Mouse (Mus musculus) effector memory CD4-positive, alpha-beta T cell, adult 7 months (primary cell): ENCODE data around the gene Olfr190. TPM values are rescaled to one million over a fixed set of nuclear protein-coding genes. Genes with fewer than 3 reads are reported as not detected.

Experiments used
- polyA plus RNA-seq: library from polyadenylated mRNA; unstranded; fragments of 100-300 nt; shearing (Covaris generic); gene quantifications from one replicate; pipeline ENCODE4 v1.2.1, GENCODE M21; 2017

Gene Olfr190
- polyA plus RNA-seq: not detected

DNA sequence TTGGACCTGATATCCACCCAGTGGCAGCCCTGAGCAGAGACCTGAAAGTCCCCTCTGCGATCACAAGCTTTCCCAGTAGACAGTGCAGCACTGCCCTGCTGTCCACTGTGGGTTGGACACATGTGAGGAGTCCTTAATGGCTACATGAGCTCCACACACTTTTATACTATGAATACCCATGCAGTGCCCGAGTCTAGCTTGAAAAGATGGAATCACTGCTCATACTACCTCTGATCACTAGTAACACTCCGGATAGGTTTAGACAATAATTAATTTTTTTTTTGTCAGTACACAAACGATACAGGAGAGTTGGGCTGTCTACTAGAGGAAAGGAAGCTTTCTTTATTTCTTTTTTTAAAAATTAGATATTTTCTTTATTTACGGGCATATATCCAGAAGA lies at the start of gene Olfr190:
Gene Olfr190 (minus strand): TSS at position 101 of the 400 bp plus-strand sequence.

GRCm38 (mm10) chr16:59120969-59121368 lies 43.2 kb upstream of the Olfr190 start, which contains the start of gene Olfr194:
Olfr194 (minus strand) TSS chr16:59121069.

DNA sequence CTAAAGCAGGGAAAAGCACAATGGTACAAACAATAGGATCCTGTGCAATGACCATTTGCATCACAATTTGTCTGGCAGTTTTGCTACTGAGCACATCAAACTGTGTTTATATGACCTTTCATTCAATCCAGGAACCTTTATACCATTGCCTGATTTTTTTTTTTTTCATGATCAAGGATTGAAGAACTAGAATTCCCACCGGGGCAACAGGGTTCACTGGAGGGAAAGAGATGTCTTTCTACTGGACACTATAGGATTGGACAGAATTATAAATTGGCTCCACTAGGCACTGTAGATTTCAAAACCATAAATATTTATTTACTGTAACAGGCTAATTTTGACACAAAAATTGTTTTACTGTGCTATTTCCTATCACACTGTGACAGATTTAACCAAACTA lies 34.0 kb upstream of the Olfr190 start, which contains the start of gene Olfr193:
Gene Olfr193 (minus strand): TSS at position 101 of the 400 bp plus-strand sequence.

GRCm38 (mm10) chr16:59089722-59090121 lies 11.9 kb upstream of the Olfr190 start, which contains the start of gene Olfr191:
Olfr191 (minus strand) TSS chr16:59089822.

DNA sequence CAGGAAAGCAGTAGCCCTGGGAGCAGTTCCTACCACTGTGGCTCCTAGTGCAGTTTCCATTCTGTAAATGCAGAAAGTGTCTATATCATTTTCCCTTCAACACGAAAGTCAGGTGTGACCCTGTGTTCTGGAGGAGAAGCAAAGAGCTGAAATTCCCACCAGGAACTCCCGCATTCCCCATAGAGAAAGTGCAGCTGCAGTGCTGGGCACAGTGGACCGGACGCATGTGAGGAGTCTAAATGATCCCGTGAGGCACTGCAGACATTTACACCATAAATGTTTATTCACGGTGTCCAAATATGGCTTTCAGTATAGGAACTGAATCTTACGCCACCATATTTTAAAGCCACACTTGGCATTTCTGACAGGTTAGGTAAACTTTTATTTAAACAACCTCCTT lies 38.1 kb downstream of the Olfr190 start, which contains the start of gene Olfr187:
Gene Olfr187 (minus strand): TSS at position 58 of the 400 bp plus-strand sequence.

GRCm38 (mm10) chr16:59030191-59030590 lies 47.6 kb downstream of the Olfr190 start, which contains the start of gene Olfr186:
Olfr186 (minus strand) TSS chr16:59030291.

Other genes with a start within 250 kb of the Olfr190 start
- gene Olfr177, start 203.2 kb downstream of the Olfr190 start, polyA plus RNA-seq: 0.16 TPM
- gene Olfr178, start 185.9 kb downstream of the Olfr190 start, polyA plus RNA-seq: not detected
- gene Olfr181, start 149.2 kb downstream of the Olfr190 start, polyA plus RNA-seq: not detected
- not detected for gene Olfr180, start 148.6 kb downstream of the Olfr190 start, polyA plus RNA-seq
- gene Olfr183, start 82.6 kb downstream of the Olfr190 start, polyA plus RNA-seq: 0.27 TPM
- not detected for gene Olfr186, start 47.7 kb downstream of the Olfr190 start, polyA plus RNA-seq
- not detected for gene Olfr187, start 38.2 kb downstream of the Olfr190 start, polyA plus RNA-seq
- not detected for gene Olfr191, start 11.8 kb upstream of the Olfr190 start, polyA plus RNA-seq
- gene Olfr193, start 33.9 kb upstream of the Olfr190 start, polyA plus RNA-seq: not detected
- gene Olfr194, start 43.1 kb upstream of the Olfr190 start, polyA plus RNA-seq: not detected
- gene Olfr195, start 69.0 kb upstream of the Olfr190 start, polyA plus RNA-seq: not detected
- gene Olfr196, start 92.4 kb upstream of the Olfr190 start, polyA plus RNA-seq: not detected
- gene Olfr198, start 125.5 kb upstream of the Olfr190 start, polyA plus RNA-seq: not detected
- not detected for gene Olfr199, start 141.8 kb upstream of the Olfr190 start, polyA plus RNA-seq
- gene Olfr201, start 194.6 kb upstream of the Olfr190 start, polyA plus RNA-seq: 0.32 TPM
- not detected for gene Olfr202, start 208.8 kb upstream of the Olfr190 start, polyA plus RNA-seq
- gene Olfr203, start 220.9 kb upstream of the Olfr190 start, polyA plus RNA-seq: not detected
- not detected for gene Olfr204, start 240.2 kb upstream of the Olfr190 start, polyA plus RNA-seq